Mouse (Mus musculus) yolk sac, embryonic 10.5 days (tissue): ENCODE measurements around the gene Clrn2.

Experiments used
- DNase-seq: peaks from one replicate; pipeline ENCODE4 v3.0.0-alpha.2; 2017; ENCODE audit warnings: low spot score

Clrn2 gene

DNA sequence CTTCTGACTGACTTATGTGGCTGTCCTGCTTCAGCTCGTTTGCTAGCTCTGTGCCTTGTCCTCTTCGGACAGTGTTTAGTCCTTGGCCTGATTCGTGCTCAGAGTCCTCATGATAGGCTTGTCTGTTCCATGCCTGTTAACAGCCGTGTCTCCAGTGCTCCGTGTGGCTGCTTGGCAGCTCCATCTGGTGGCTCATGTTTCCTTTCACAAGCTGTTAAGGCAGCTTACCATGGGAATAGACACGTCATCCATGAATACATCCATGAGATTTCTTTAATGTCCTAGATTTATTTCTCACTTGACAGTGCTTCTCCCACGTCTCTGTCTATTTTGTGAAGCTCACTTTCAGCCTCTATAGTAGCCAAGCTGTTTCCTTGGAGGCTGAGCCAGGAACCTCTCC is 56.5 kb downstream of the Clrn2 start:
- DNase-seq: no peak

DNA sequence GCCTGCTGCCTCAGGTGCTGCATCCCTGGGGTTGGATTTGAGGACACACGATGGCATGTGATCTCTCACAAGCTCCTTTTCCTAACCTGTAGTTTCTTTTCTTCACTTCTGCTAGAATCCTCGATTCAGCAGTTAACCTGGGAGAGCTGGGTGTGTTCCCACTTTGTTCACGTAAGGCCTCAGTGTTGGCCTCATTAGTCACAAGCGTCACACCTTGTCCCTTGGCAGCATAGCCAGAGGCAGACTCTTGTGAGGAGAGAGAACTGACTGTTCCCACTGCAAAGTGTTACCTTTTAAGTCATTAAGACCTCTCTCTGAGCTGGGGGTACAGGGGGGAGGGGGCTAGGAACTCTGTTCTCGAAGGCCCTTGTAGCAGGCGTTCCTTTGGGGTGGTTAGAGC is 59.4 kb downstream of the Clrn2 start:
- no peak for DNase-seq

- no peak for DNase-seq
Observed at GRCm38 (mm10) chr5:45513511-45513910, 60.0 kb downstream of the Clrn2 start.
